Mouse (Mus musculus): ENCODE data around the gene Npc2.

GRCm38 (mm10) chr12:84771981-84772520 lies 901 bp downstream of the Npc2 start:
- TF ChIP-seq CTCF (IDR thresholded peaks at IDR 0.05; ENCODE audit: low read depth): no peak
- TF ChIP-seq EP300 (IDR thresholded peaks at IDR 0.05; ENCODE audit: low read depth): no peak
